Mouse (Mus musculus) lung, adult 2 months (tissue): Measurements from ENCODE around the gene Gm11084.

Experiments
- CTCF ChIP-seq: fragments of 200-500 bp; IDR thresholded peaks from 2 replicates; pipeline ENCODE4 v1.5.1; 2011; ENCODE audit warnings: mild to moderate bottlenecking, low read length, control low read depth; ENCODE audit not compliant: insufficient read depth
- POLR2A ChIP-seq: fragments of 200-500 bp; IDR thresholded peaks from 2 replicates; pipeline ENCODE4 v1.6.1; 2011; ENCODE audit warnings: low read depth, mild to moderate bottlenecking, control low read depth, low read length, borderline replicate concordance; ENCODE audit errors: extremely low read depth

DNA sequence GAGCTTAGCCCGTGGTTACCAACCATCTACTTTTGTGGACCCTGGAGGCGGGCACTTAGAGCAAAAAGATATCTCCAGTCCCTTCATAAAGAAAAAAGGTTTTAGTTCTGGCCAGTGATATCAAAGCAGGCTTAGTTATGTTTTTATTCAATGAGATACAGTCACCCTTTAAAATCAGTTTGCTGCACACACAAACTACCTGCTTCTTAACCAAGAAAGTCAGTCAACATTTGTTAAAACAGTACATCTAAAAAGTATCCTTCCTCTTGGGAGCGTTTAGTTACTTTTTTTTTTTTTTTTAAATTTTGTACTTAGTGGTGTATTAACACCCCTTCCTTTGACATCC is 5.5 kb downstream of the Gm11084 start:
- no peak for TF ChIP-seq CTCF
- TF ChIP-seq POLR2A: no peak
